Mouse (Mus musculus): Measurements from ENCODE around the gene Zfp518b. TPM values are rescaled to one million over a fixed set of nuclear protein-coding genes. Genes with fewer than 3 reads are reported as not detected.

Zfp518b gene
- polyA plus RNA-seq, 1 experiment, result 0.43 TPM

- Histone ChIP-seq H3K27ac (ENCODE audit: insufficient read depth, low read length) (no peak overlapping the region), H3K4me1 (ENCODE audit: control insufficient read depth, insufficient read depth, insufficient read length) (no peaks in the 10 kb centered on the region), H3K27me3 (ENCODE audit: control insufficient read depth, insufficient read depth, low read length) (no peaks in the 10 kb centered on the region), H3K4me3 (ENCODE audit: extremely low read depth, insufficient read depth, insufficient read length) (no peak overlapping the region), H3K36me3 (ENCODE audit: control insufficient read depth, insufficient read depth, low read length) (no peaks in the 10 kb centered on the region)
- no peak for DNase-seq (ENCODE audit: low read depth in 1 of 2, low spot score in 2 of 2)
- no peak for TF ChIP-seq POLR2A (IDR thresholded peaks at IDR 0.05; ENCODE audit: low read depth, low read length)
- no peak for TF ChIP-seq CTCF (IDR thresholded peaks at IDR 0.05; ENCODE audit: extremely low read depth, insufficient read depth, insufficient read length, insufficient replicate concordance)
- 76% methylated on average over 12 of the region's 12 CpGs for WGBS
Observed at GRCm38 (mm10) chr5:38655421-38655928, 29.2 kb downstream of the Zfp518b start.

- TF ChIP-seq CTCF (IDR thresholded peaks at IDR 0.05; ENCODE audit: extremely low read depth, insufficient read depth, insufficient read length, insufficient replicate concordance), result no peak
- TF ChIP-seq POLR2A (IDR thresholded peaks at IDR 0.05; ENCODE audit: low read depth, low read length), result no peak
- H3K36me3 ChIP-seq (ENCODE audit: control insufficient read depth, insufficient read depth, low read length), result no peaks in the 10 kb centered on the region
- DNase-seq (ENCODE audit: low read depth in 1 of 2, low spot score in 2 of 2), result no peak
- no peak overlapping the region for H3K27ac ChIP-seq (ENCODE audit: insufficient read depth, low read length)
- 74% methylated on average over 1 of the region's 1 CpGs for WGBS
- no peaks in the 10 kb centered on the region for H3K27me3 ChIP-seq (ENCODE audit: control insufficient read depth, insufficient read depth, low read length)
- H3K4me3 ChIP-seq (ENCODE audit: extremely low read depth, insufficient read depth, insufficient read length), result no peak overlapping the region
- H3K4me1 ChIP-seq (ENCODE audit: control insufficient read depth, insufficient read depth, insufficient read length), result no peaks in the 10 kb centered on the region
Observed at GRCm38 (mm10) chr5:38654571-38654970, 30.1 kb downstream of the Zfp518b start.

- 81% methylated on average over 2 of the region's 2 CpGs for WGBS
- DNase-seq (ENCODE audit: low read depth in 1 of 2, low spot score in 2 of 2), result no peak
- H3K36me3 ChIP-seq (ENCODE audit: control insufficient read depth, insufficient read depth, low read length), result no peaks in the 10 kb centered on the region
Observed at GRCm38 (mm10) chr5:38653101-38653500, 31.5 kb downstream of the Zfp518b start.

GRCm38 (mm10) chr5:38651455-38651854 lies 33.2 kb downstream of the Zfp518b start:
- WGBS, result 92% methylated on average over 5 of the region's 5 CpGs
- Histone ChIP-seq H3K27me3 (ENCODE audit: control insufficient read depth, insufficient read depth, low read length) (no peaks in the 10 kb centered on the region), H3K4me3 (ENCODE audit: extremely low read depth, insufficient read depth, insufficient read length) (no peak overlapping the region), H3K36me3 (ENCODE audit: control insufficient read depth, insufficient read depth, low read length) (no peaks in the 10 kb centered on the region), H3K4me1 (ENCODE audit: control insufficient read depth, insufficient read depth, insufficient read length) (no peaks in the 10 kb centered on the region), H3K27ac (ENCODE audit: insufficient read depth, low read length) (no peak overlapping the region)
- TF ChIP-seq POLR2A (IDR thresholded peaks at IDR 0.05; ENCODE audit: low read depth, low read length) (no peak), CTCF (IDR thresholded peaks at IDR 0.05; ENCODE audit: extremely low read depth, insufficient read depth, insufficient read length, insufficient replicate concordance) (no peak)
- DNase-seq (ENCODE audit: low read depth in 1 of 2, low spot score in 2 of 2), result no peak

More at GRCm38 (mm10) chr5:38653101-38653500, 31.5 kb downstream of the Zfp518b start:
- no peaks in the 10 kb centered on the region for H3K4me1 ChIP-seq (ENCODE audit: control insufficient read depth, insufficient read depth, insufficient read length)
- no peak overlapping the region for H3K4me3 ChIP-seq (ENCODE audit: extremely low read depth, insufficient read depth, insufficient read length)
- no peak overlapping the region for H3K27ac ChIP-seq (ENCODE audit: insufficient read depth, low read length)
- no peaks in the 10 kb centered on the region for H3K27me3 ChIP-seq (ENCODE audit: control insufficient read depth, insufficient read depth, low read length)
- TF ChIP-seq POLR2A (IDR thresholded peaks at IDR 0.05; ENCODE audit: low read depth, low read length) (no peak), CTCF (IDR thresholded peaks at IDR 0.05; ENCODE audit: extremely low read depth, insufficient read depth, insufficient read length, insufficient replicate concordance) (no peak)

GRCm38 (mm10) chr5:38641526-38641925 lies 43.1 kb downstream of the Zfp518b start:
- TF ChIP-seq CTCF (IDR thresholded peaks at IDR 0.05; ENCODE audit: extremely low read depth, insufficient read depth, insufficient read length, insufficient replicate concordance), result no peak
- TF ChIP-seq POLR2A (IDR thresholded peaks at IDR 0.05; ENCODE audit: low read depth, low read length), result no peak
- no peak for DNase-seq (ENCODE audit: low read depth in 1 of 2, low spot score in 2 of 2)
- no peaks in the 10 kb centered on the region for H3K27me3 ChIP-seq (ENCODE audit: control insufficient read depth, insufficient read depth, low read length)
- H3K4me3 ChIP-seq (ENCODE audit: extremely low read depth, insufficient read depth, insufficient read length), result no peak overlapping the region
- no peaks in the 10 kb centered on the region for H3K36me3 ChIP-seq (ENCODE audit: control insufficient read depth, insufficient read depth, low read length)
- no peak overlapping the region for H3K27ac ChIP-seq (ENCODE audit: insufficient read depth, low read length)
- no peaks in the 10 kb centered on the region for H3K4me1 ChIP-seq (ENCODE audit: control insufficient read depth, insufficient read depth, insufficient read length)

GRCm38 (mm10) chr5:38636301-38636749 lies 48.3 kb downstream of the Zfp518b start:
- TF ChIP-seq POLR2A (IDR thresholded peaks at IDR 0.05; ENCODE audit: low read depth, low read length) (no peak), CTCF (IDR thresholded peaks at IDR 0.05; ENCODE audit: extremely low read depth, insufficient read depth, insufficient read length, insufficient replicate concordance) (no peak)
- no peaks in the 10 kb centered on the region for H3K36me3 ChIP-seq (ENCODE audit: control insufficient read depth, insufficient read depth, low read length)
- WGBS, result 85% methylated on average over 5 of the region's 5 CpGs
- DNase-seq (ENCODE audit: low read depth in 1 of 2, low spot score in 2 of 2), result no peak
- no peaks in the 10 kb centered on the region for H3K27me3 ChIP-seq (ENCODE audit: control insufficient read depth, insufficient read depth, low read length)
- H3K4me3 ChIP-seq (ENCODE audit: extremely low read depth, insufficient read depth, insufficient read length), result no peak overlapping the region
- no peak overlapping the region for H3K27ac ChIP-seq (ENCODE audit: insufficient read depth, low read length)
- H3K4me1 ChIP-seq (ENCODE audit: control insufficient read depth, insufficient read depth, insufficient read length), result no peaks in the 10 kb centered on the region

GRCm38 (mm10) chr5:38635696-38636095 lies 48.9 kb downstream of the Zfp518b start:
- WGBS, result 82% methylated on average over 1 of the region's 1 CpGs
- no peak for DNase-seq (ENCODE audit: low read depth in 1 of 2, low spot score in 2 of 2)
- no peaks in the 10 kb centered on the region for H3K36me3 ChIP-seq (ENCODE audit: control insufficient read depth, insufficient read depth, low read length)
- H3K4me1 ChIP-seq (ENCODE audit: control insufficient read depth, insufficient read depth, insufficient read length), result no peaks in the 10 kb centered on the region
- H3K27ac ChIP-seq (ENCODE audit: insufficient read depth, low read length), result no peak overlapping the region
- no peak for TF ChIP-seq POLR2A (IDR thresholded peaks at IDR 0.05; ENCODE audit: low read depth, low read length)
- TF ChIP-seq CTCF (IDR thresholded peaks at IDR 0.05; ENCODE audit: extremely low read depth, insufficient read depth, insufficient read length, insufficient replicate concordance), result no peak
- H3K4me3 ChIP-seq (ENCODE audit: extremely low read depth, insufficient read depth, insufficient read length), result no peak overlapping the region
- H3K27me3 ChIP-seq (ENCODE audit: control insufficient read depth, insufficient read depth, low read length), result no peaks in the 10 kb centered on the region

Measured in spleen, adult 2 months (tissue).